Mouse (Mus musculus) MEL (cell line): ENCODE measurements around the gene Cdk7. TPM values are rescaled to one million over a fixed set of nuclear protein-coding genes. Genes with fewer than 3 reads are reported as not detected.

Experiments
- DNase-seq: peaks from one replicate; pipeline ENCODE4 v3.0.0; 2011; ENCODE audit warnings: low read depth, low spot score
- H3K27ac ChIP-seq: 2 replicates; pipeline ENCODE4 v1.5.1; 2012; ENCODE audit warnings: low read depth, mild to moderate bottlenecking, control low read depth, low read length, moderate library complexity; ENCODE audit not compliant: control insufficient read depth
- H3K27me3 ChIP-seq, 2 experiments: fragments of 150-350 bp in 1 of 2; sonication (generic) in 1 of 2; 2 replicates each; pipeline ENCODE4 v1.6.1; 2012; ENCODE audit warnings: low read length in 2 of 2, mild to moderate bottlenecking in 2 of 2, improper control_type of control experiment in 1 of 2, moderate library complexity in 1 of 2; ENCODE audit not compliant: insufficient read depth in 2 of 2, control insufficient read depth in 1 of 2
- H3K36me3 ChIP-seq, 2 experiments: 2 replicates each; pipeline ENCODE4 v1.6.1; 2012 to 2014; ENCODE audit warnings: low read length in 2 of 2, improper control_type of control experiment in 1 of 2, inconsistent platforms in 1 of 2, mild to moderate bottlenecking in 1 of 2; ENCODE audit not compliant: insufficient read depth in 2 of 2, control insufficient read depth in 1 of 2
- H3K4me1 ChIP-seq, 2 experiments: fragments of 150-350 bp in 1 of 2; sonication (generic) in 1 of 2; 2 replicates each; pipeline ENCODE4 v1.6.1; 2012; ENCODE audit warnings: low read length in 2 of 2, improper control_type of control experiment in 1 of 2, mild to moderate bottlenecking in 1 of 2; ENCODE audit not compliant: insufficient read depth in 2 of 2, control insufficient read depth in 1 of 2
- H3K4me3 ChIP-seq, 2 experiments: fragments of 150-350 bp in 1 of 2; sonication (generic) in 1 of 2; 2 replicates each; pipeline ENCODE4 v1.5.1; 2012; ENCODE audit warnings: low read depth in 2 of 2, low read length in 2 of 2, mild to moderate bottlenecking in 2 of 2, moderate library complexity in 2 of 2, control low read depth in 1 of 2, improper control_type of control experiment in 1 of 2; ENCODE audit not compliant: control insufficient read depth in 1 of 2, insufficient read depth in 1 of 2
- H3K79me2 ChIP-seq: 2 replicates; pipeline ENCODE4 v1.6.1; 2012; ENCODE audit warnings: mild to moderate bottlenecking, low read length, moderate library complexity; ENCODE audit not compliant: control insufficient read depth, poor library complexity, insufficient read depth
- H3K9ac ChIP-seq: 2 replicates; pipeline ENCODE4 v1.6.1; 2012; ENCODE audit warnings: low read depth, mild to moderate bottlenecking, control low read depth, low read length, moderate library complexity; ENCODE audit not compliant: control insufficient read depth, poor library complexity, severe bottlenecking
- H3K9me3 ChIP-seq: fragments of 150-350 bp; sonication (generic); replicated peaks from 2 replicates; pipeline ENCODE4 v1.6.1; 2012; ENCODE audit warnings: mild to moderate bottlenecking, low read length, improper control_type of control experiment, moderate library complexity; ENCODE audit not compliant: insufficient read depth
- CHD1 ChIP-seq: IDR thresholded peaks from 2 replicates; pipeline ENCODE4 v1.6.1; 2012; ENCODE audit warnings: low read depth, mild to moderate bottlenecking, inconsistent platforms, low read length, improper control_type of control experiment
- E2F4 ChIP-seq: IDR thresholded peaks from 2 replicates; pipeline ENCODE4 v1.6.1; 2011; ENCODE audit warnings: low read depth, low read length, improper control_type of control experiment, borderline replicate concordance
- EP300 ChIP-seq, 2 experiments: IDR thresholded peaks; 2 replicates each; pipeline ENCODE4 v1.6.1; 2011; ENCODE audit warnings: improper control_type of control experiment in 2 of 2, low read length in 2 of 2, low read depth in 1 of 2, mild to moderate bottlenecking in 1 of 2
- GATA1 ChIP-seq: IDR thresholded peaks from 2 replicates; pipeline ENCODE4 v1.6.1; 2011; ENCODE audit warnings: low read depth, low read length, improper control_type of control experiment
- HCFC1 ChIP-seq: IDR thresholded peaks from 2 replicates; pipeline ENCODE4 v1.6.1; 2012; ENCODE audit warnings: low read depth, mild to moderate bottlenecking, inconsistent platforms, low read length, improper control_type of control experiment, moderate library complexity
- KAT2A ChIP-seq: conservative IDR thresholded peaks from 2 replicates; pipeline ENCODE4 v1.6.1; 2012; ENCODE audit warnings: low read depth, low read length, improper control_type of control experiment, inconsistent platforms
- MAFK ChIP-seq: IDR thresholded peaks from 2 replicates; pipeline ENCODE4 v1.6.1; 2011; ENCODE audit warnings: low read depth, mild to moderate bottlenecking, low read length, improper control_type of control experiment, borderline replicate concordance
- MAX ChIP-seq: IDR thresholded peaks from 2 replicates; pipeline ENCODE4 v1.6.1; 2011; ENCODE audit warnings: low read length, improper control_type of control experiment
- MAZ ChIP-seq: IDR thresholded peaks from 2 replicates; pipeline ENCODE4 v1.6.1; 2012; ENCODE audit warnings: low read depth, mild to moderate bottlenecking, inconsistent platforms, low read length, improper control_type of control experiment
- MXI1 ChIP-seq: IDR thresholded peaks from 2 replicates; pipeline ENCODE4 v1.6.1; 2011; ENCODE audit warnings: mild to moderate bottlenecking, low read depth, low read length, improper control_type of control experiment
- MYB ChIP-seq: IDR thresholded peaks from 2 replicates; pipeline ENCODE4 v1.6.1; 2011; ENCODE audit warnings: mild to moderate bottlenecking, low read depth, low read length, improper control_type of control experiment
- MYC ChIP-seq: IDR thresholded peaks from 2 replicates; pipeline ENCODE4 v1.6.1; 2011; ENCODE audit warnings: low read depth, mild to moderate bottlenecking, low read length, improper control_type of control experiment, moderate library complexity
- NRF1 ChIP-seq: IDR thresholded peaks from 2 replicates; pipeline ENCODE4 v1.6.1; 2014; ENCODE audit warnings: low read depth, mild to moderate bottlenecking, inconsistent platforms, low read length, improper control_type of control experiment, moderate library complexity; ENCODE audit not compliant: poor library complexity, insufficient read depth, severe bottlenecking
- POLR2AphosphoS2 ChIP-seq: IDR thresholded peaks from 2 replicates; pipeline ENCODE4 v1.6.1; 2011; ENCODE audit warnings: low read length, improper control_type of control experiment
- SMC3 ChIP-seq: IDR thresholded peaks from 2 replicates; pipeline ENCODE4 v1.6.1; 2011; ENCODE audit warnings: low read depth, low read length, improper control_type of control experiment
- TAL1 ChIP-seq: IDR thresholded peaks from 2 replicates; pipeline ENCODE4 v1.6.1; 2012; ENCODE audit warnings: mild to moderate bottlenecking, inconsistent platforms, low read length, moderate library complexity, mixed read lengths
- TBP ChIP-seq: IDR thresholded peaks from 2 replicates; pipeline ENCODE4 v1.8.0; 2011; ENCODE audit warnings: low read depth, low read length, improper control_type of control experiment
- ZMIZ1 ChIP-seq: IDR thresholded peaks from 2 replicates; pipeline ENCODE4 v1.6.1; 2012; ENCODE audit warnings: low read depth, mild to moderate bottlenecking, inconsistent platforms, low read length, improper control_type of control experiment, moderate library complexity
- polyA plus RNA-seq, 2 experiments: library from polyadenylated mRNA; stranded (reverse) in 1 of 2; unstranded in 1 of 2; fragments of >175 nt in 1 of 2; fragments of >200 nt in 1 of 2; gene quantifications; 2 replicates each; pipeline versions ENCODE4 v1.2.1 to v1.2.4; 2012; ENCODE audit warnings: low replicate concordance in 2 of 2, low read depth in 1 of 2; ENCODE audit not compliant: insufficient read length in 2 of 2, insufficient read depth in 1 of 2, missing spikeins in 1 of 2
- total RNA-seq: library from RNA; depleted of rRNA; stranded (reverse); fragments of 300-350 nt; gene quantifications from 2 replicates; pipeline ENCODE4 v1.2.3, GENCODE M21; 2012

Cdk7 gene
- total and polyA plus RNA-seq, 3 experiments: 67.7 to 87.1 TPM; not detected in 1

GRCm38 (mm10) chr13:100670181-100670741, 60.5 kb downstream of the Cdk7 start:
- H3K4me3 ChIP-seq: no peak overlapping the region
- no peak overlapping the region for H3K27ac ChIP-seq
- H3K9ac ChIP-seq: no peak overlapping the region

DNA sequence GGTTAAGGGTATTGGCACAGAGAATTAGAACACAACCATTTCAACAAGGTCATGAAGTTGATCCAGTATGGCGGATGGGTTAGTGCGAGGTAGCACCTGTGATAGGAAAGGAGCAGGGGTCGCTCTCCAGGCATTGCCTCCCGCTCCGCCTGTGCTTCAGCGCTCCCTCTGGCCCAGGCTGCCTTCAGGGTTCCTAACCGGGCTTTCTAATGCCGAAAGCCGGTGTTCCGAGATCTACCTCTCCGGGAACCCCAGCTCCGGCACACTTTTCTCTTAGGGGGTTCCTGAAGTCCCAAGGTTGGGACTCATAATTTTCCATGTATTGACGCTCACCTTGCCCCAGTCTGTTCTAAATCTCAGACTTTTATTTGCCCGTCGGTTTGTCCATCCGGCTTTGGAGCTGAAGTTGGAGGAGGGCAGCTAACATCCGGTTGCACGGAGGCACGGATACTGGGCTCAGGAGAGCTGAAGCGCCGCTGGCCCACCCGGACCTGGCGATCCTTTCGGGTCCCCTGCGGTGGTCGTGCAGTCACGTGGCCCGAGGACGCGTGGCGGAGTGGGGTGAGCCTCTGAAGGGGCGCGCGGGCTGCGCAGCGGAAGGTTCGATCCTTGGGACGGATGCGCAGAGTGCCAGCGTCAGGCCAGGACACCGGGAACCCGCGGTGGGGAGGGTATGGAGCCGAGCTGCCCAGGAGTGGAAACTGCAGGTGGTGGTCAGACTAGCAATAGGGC, 61.3 kb downstream of the Cdk7 start, which contains the start of gene Ccdc125:
TSS of gene Ccdc125 (plus strand) at position 427 of the 732 bp plus-strand sequence.
- DNase-seq: no peak
- H3K27ac ChIP-seq: no peak within 1 kb of the TSS
- H3K4me1 ChIP-seq: no peaks in the 10 kb centered on the region
- H3K27me3 ChIP-seq: no peaks in the 10 kb centered on the region
- no peak for TF ChIP-seq NRF1
- TF ChIP-seq KAT2A: no peak
- TF ChIP-seq MAFK: no peak
- no peak for TF ChIP-seq MYB
- no peak for TF ChIP-seq EP300 (IDR thresholded peaks at IDR 0.05; ENCODE audit: low read depth in 1 of 2, low read length in 2 of 2)
- TF ChIP-seq SMC3: no peak
- H3K36me3 ChIP-seq: peaks cover 0 to 7% of the 10 kb centered on the region in 2 experiments; a peak in 2 of 4 replicates
- H3K4me3 ChIP-seq: no peak within 1 kb of the TSS
- H3K79me2 ChIP-seq: no peaks in the 10 kb centered on the region
- no peak within 1 kb of the TSS for H3K9ac ChIP-seq
- H3K9me3 ChIP-seq: no peaks in the 10 kb centered on the region

More at GRCm38 (mm10) chr13:100670181-100670741, 60.5 kb downstream of the Cdk7 start:
- Histone ChIP-seq H3K4me1 (no peaks in the 10 kb centered on the region), H3K79me2 (no peaks in the 10 kb centered on the region), H3K36me3 (peaks cover 0 to 5% of the 10 kb centered on the region in 2 experiments; a peak in 2 of 4 replicates), H3K27me3 (no peaks in the 10 kb centered on the region), H3K9me3 (no peaks in the 10 kb centered on the region)
- DNase-seq: no peak
- TF ChIP-seq MXI1: no peak
- TF ChIP-seq POLR2AphosphoS2: no peak
- no peak for TF ChIP-seq NRF1
- TF ChIP-seq HCFC1: no peak
- TF ChIP-seq E2F4: no peak
- TF ChIP-seq CHD1: no peak
- no peak for TF ChIP-seq MAX
- TF ChIP-seq GATA1: no peak
- TF ChIP-seq ZMIZ1: no peak
- no peak for TF ChIP-seq TAL1
- no peak for TF ChIP-seq EP300 (IDR thresholded peaks at IDR 0.05; ENCODE audit: low read depth in 1 of 2, low read length in 2 of 2)
- no peak for TF ChIP-seq MYC
- no peak for TF ChIP-seq TBP
- TF ChIP-seq MYB: no peak
- TF ChIP-seq MAZ: no peak
